Mouse (Mus musculus) layer of hippocampus, adult 8-10 months (tissue): Measurements from ENCODE around the gene Sin3b. TPM values are rescaled to one million over a fixed set of nuclear protein-coding genes. Genes with fewer than 3 reads are reported as not detected.
"Not testable (repeated sequence)": the region's sequence is repeated elsewhere in the genome, so short reads cannot be mapped to it uniquely, and the experiment has no call there.

Source experiments
- DNase-seq, 2 experiments: peaks; one replicate each; pipeline ENCODE4 v3.0.0; 2022; ENCODE audit warnings: low spot score in 2 of 2
- total RNA-seq, 4 experiments: library from RNA; stranded (reverse); gene quantifications; 2 replicates each; pipeline ENCODE4 v1.2.4; 2022

The Sin3b gene
- total RNA-seq: 100 to 1,000 TPM; 172 to 190 (median 175) TPM

GRCm38 (mm10) chr8:72722769-72723650 is at the start of gene Sin3b:
Sin3b (plus strand) TSS chr8:72723285.
- DNase-seq: peak; percentile 88 to 89

- no peak for DNase-seq
These were observed 48.9 kb upstream of the Sin3b start for GRCm38 (mm10) chr8:72674184-72674583.

- DNase-seq: no peak
These were observed 46.6 kb upstream of the Sin3b start for GRCm38 (mm10) chr8:72676436-72676835.

- not testable (repeated sequence) for DNase-seq
These were observed 46.2 kb upstream of the Sin3b start for GRCm38 (mm10) chr8:72676844-72677243.

- no peak for DNase-seq
These were observed 45.8 kb upstream of the Sin3b start for GRCm38 (mm10) chr8:72677331-72677730.

- peak; percentile 64 to 85 for DNase-seq
These were observed 43.0 kb upstream of the Sin3b start for GRCm38 (mm10) chr8:72680133-72680532.

- DNase-seq: peak; percentile 29 to 42
These were observed 40.9 kb upstream of the Sin3b start for GRCm38 (mm10) chr8:72682051-72682687.

GRCm38 (mm10) chr8:72683010-72683521 is 40.0 kb upstream of the Sin3b start:
- DNase-seq: no peak

GRCm38 (mm10) chr8:72683572-72684099 is 39.4 kb upstream of the Sin3b start:
- DNase-seq: not testable (repeated sequence)

- no peak for DNase-seq
These were observed 24.6 kb upstream of the Sin3b start for GRCm38 (mm10) chr8:72698349-72698926.

- no peak for DNase-seq
These were observed 10.5 kb upstream of the Sin3b start for GRCm38 (mm10) chr8:72712569-72712968.

- DNase-seq: no peak
These were observed 6.5 kb upstream of the Sin3b start for GRCm38 (mm10) chr8:72716594-72716993.

GRCm38 (mm10) chr8:72720541-72720940 is 2.5 kb upstream of the Sin3b start:
- no peak for DNase-seq

- DNase-seq: no peak
These were observed 541 bp downstream of the Sin3b start for GRCm38 (mm10) chr8:72723651-72724001.

- no peak for DNase-seq
These were observed 5.6 kb downstream of the Sin3b start for GRCm38 (mm10) chr8:72728636-72729035.

- no peak for DNase-seq
These were observed 11.9 kb downstream of the Sin3b start for GRCm38 (mm10) chr8:72735001-72735400.

- no peak for DNase-seq
These were observed 13.8 kb downstream of the Sin3b start for GRCm38 (mm10) chr8:72736868-72737267.

GRCm38 (mm10) chr8:72746061-72746460 is 23.0 kb downstream of the Sin3b start:
- peak in 1 of 2 experiments; percentile 56 for DNase-seq

GRCm38 (mm10) chr8:72749846-72750245 is 26.8 kb downstream of the Sin3b start:
- no peak for DNase-seq

- DNase-seq: no peak
These were observed 27.2 kb downstream of the Sin3b start for GRCm38 (mm10) chr8:72750266-72750665.

- DNase-seq: no peak
These were observed 28.0 kb downstream of the Sin3b start for GRCm38 (mm10) chr8:72751126-72751525.

- DNase-seq: no peak
These were observed 29.2 kb downstream of the Sin3b start for GRCm38 (mm10) chr8:72752289-72752688.
